Mouse (Mus musculus): ENCODE measurements at regions not wholly inside any gene's neighbourhood (a gene's known extent, or its start where the extent isn't known, plus 50 kb on each side); places are given as distances from the start of the nearest gene placed in this dataset.

DNA sequence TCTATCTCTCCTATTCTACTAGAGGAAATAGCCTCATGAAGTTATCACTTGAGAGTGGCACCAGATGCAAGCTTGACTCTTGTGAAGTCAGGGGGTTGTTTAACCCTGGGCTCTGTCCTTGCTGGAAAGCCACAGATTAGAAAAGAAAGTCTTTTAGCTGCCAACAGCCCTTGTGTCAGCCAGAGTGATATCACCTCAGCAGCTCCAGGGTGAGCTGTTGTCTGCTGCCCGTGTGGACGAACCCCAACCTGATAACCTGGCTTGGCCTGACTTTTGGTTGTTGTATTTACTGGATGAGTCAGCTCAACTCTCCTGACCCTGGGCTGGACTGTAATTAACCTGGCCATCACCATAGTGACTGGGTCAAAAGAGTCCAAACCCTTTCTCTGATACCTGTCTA lies 88.6 kb upstream of the Serbp1 start:
- H3K9ac ChIP-seq, result no peak overlapping the region
- WGBS (ENCODE audit: insufficient replicate concordance), result 7% methylated on average over 2 of the region's 2 CpGs

DNA sequence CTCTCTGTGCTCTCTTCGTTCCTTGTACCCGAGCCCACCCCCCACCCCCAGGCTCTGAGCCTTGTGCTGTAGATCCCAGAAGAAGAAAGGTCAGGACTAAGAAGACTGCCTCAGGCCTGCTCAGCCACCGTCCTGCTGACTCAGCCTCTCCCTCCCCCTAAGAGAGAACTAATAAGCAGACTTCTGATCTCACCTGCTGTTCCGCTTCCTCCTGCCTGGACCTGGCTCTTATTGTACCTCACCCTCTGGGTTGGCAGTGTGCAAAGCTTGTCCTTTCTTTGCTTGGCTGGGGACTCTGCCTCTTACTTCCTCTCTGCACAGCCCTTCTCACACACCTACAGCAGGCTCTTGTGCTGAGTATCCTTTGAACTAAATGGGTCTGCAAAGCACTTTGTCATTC lies 91.3 kb upstream of the Serbp1 start:
- H3K27ac ChIP-seq, result peak overlapping the region; percentile 48; the same call in 1 of the 2 replicates
- WGBS (ENCODE audit: insufficient replicate concordance), result 32% methylated on average over 4 of the region's 4 CpGs
- no peak overlapping the region for H3K9ac ChIP-seq

More for the DNA sequence above, 88.6 kb upstream of the Serbp1 start:
- H3K4me1 ChIP-seq, result peaks cover 55% of the 10 kb centered on the region
- ATAC-seq, result peak; percentile 75
- H3K27ac ChIP-seq, result 0 out of 2 replicates have a peak overlapping the region, but pooled peaks have one; percentile 2
- H3K4me3 ChIP-seq, result no peak overlapping the region
- no peaks in the 10 kb centered on the region for H3K36me3 ChIP-seq
- H3K27me3 ChIP-seq (replicated peaks), result no peaks in the 10 kb centered on the region
- H3K4me2 ChIP-seq, result no peak overlapping the region
- H3K9me3 ChIP-seq (replicated peaks), result no peaks in the 10 kb centered on the region

DNA sequence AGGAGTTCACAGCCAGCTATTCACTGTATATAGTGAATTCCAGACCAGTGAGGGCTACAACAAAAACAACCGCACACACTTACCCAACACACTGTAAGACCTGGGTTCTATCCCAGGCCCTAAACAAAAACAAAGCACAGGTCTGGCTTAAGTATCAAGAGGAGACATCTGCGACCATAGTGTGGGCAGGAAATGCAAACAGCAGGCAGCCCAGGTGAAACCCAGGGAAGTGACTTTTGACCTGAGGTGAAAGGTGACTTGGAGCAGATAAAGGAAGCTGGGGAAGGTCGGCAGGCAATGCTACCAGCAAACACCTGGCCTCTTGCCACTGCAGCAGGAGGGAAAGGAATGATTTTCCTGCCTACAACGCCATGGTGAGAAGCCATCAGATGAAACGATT lies 92.0 kb upstream of the Serbp1 start:
- WGBS (ENCODE audit: insufficient replicate concordance), result 44% methylated on average over 5 of the region's 5 CpGs

More for the DNA sequence above, 91.3 kb upstream of the Serbp1 start:
- Histone ChIP-seq H3K4me1 (peaks cover 61% of the 10 kb centered on the region), H3K9me3 (replicated peaks) (no peaks in the 10 kb centered on the region), H3K4me3 (no peak overlapping the region), H3K4me2 (no peak overlapping the region), H3K27me3 (replicated peaks) (no peaks in the 10 kb centered on the region), H3K36me3 (no peaks in the 10 kb centered on the region)
- no peak for ATAC-seq

GRCm38 (mm10) chr6:67144946-67145716 lies 92.8 kb upstream of the Serbp1 start:
- H3K36me3 ChIP-seq, result no peaks in the 10 kb centered on the region
- H3K4me2 ChIP-seq, result no peak overlapping the region
- no peak overlapping the region for H3K27ac ChIP-seq
- no peak overlapping the region for H3K4me3 ChIP-seq
- no peak overlapping the region for H3K9ac ChIP-seq
- H3K9me3 ChIP-seq (replicated peaks), result no peaks in the 10 kb centered on the region
- no peaks in the 10 kb centered on the region for H3K27me3 ChIP-seq (replicated peaks)
- peaks cover 67% of the 10 kb centered on the region for H3K4me1 ChIP-seq
- WGBS (ENCODE audit: insufficient replicate concordance), result 58% methylated on average over 13 of the region's 13 CpGs
- ATAC-seq, result no peak

More for the DNA sequence above, 92.0 kb upstream of the Serbp1 start:
- Histone ChIP-seq H3K27ac (peak overlapping the region; percentile 36; the same call in 1 of the 2 replicates), H3K4me2 (no peak overlapping the region), H3K27me3 (replicated peaks) (no peaks in the 10 kb centered on the region), H3K4me3 (no peak overlapping the region), H3K9me3 (replicated peaks) (no peaks in the 10 kb centered on the region), H3K36me3 (no peaks in the 10 kb centered on the region), H3K9ac (no peak overlapping the region), H3K4me1 (peaks cover 62% of the 10 kb centered on the region)
- no peak for ATAC-seq

DNA sequence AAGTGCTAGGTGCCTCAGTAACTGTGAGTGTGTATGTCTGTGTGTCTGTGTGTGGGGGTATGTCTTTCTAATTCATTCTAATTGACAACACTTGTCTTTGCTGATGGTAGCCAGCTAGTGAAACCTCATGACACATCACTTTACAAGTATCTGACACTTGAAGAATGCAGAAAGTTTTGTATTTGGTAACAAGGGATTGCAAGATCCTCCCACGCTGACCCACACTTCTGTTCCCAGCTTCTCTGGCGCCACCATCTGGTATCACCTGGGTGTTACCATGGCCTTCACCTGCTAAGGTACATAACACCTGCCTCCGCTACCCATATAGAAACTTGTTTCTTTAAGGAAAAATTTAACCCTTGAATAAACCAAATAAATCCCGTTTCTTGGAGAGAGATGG lies 95.8 kb upstream of the Serbp1 start:
- peaks cover 6% of the 10 kb centered on the region; the same call in 1 of the 2 replicates for H3K27me3 ChIP-seq (replicated peaks)
- H3K9ac ChIP-seq, result no peak overlapping the region
- no peak overlapping the region for H3K4me2 ChIP-seq
- no peaks in the 10 kb centered on the region for H3K36me3 ChIP-seq
- no peak overlapping the region for H3K27ac ChIP-seq
- H3K9me3 ChIP-seq (replicated peaks), result no peaks in the 10 kb centered on the region
- peak; percentile 54; the same call in 1 of the 2 replicates for ATAC-seq
- H3K4me3 ChIP-seq, result no peak overlapping the region
- peaks cover 53% of the 10 kb centered on the region for H3K4me1 ChIP-seq
- 34% methylated on average over 4 of the region's 4 CpGs for WGBS (ENCODE audit: insufficient replicate concordance)

DNA sequence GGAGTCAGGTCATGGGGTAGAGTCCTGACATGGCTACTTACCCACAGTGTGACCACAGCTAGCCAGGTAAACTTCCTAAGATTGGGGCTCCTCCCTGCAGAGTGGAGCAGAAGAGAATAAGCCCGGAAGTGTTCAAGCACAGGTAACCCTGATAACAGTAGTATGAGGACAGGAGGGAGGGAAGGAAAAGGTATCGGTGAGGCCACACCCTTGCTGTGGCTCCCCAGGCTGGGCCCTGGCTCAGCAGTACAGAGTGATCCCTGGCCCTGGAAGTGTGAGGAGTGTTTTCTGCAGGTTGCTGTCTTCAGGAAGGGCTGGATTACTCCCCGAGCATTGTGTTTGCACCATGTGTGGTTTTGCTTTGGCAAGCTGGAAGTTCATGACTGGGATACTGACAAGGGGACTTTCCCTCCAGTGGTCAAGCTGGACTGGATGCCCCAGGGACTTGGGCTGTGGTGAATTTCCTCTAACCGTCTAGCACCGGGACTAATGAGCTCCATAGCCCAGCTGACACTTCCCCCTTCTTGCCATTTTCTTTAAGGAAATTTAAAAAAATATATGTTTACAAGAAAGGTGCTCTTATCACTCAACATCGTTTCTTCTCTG lies 97.2 kb upstream of the Serbp1 start:
- no peak overlapping the region for H3K4me2 ChIP-seq

DNA sequence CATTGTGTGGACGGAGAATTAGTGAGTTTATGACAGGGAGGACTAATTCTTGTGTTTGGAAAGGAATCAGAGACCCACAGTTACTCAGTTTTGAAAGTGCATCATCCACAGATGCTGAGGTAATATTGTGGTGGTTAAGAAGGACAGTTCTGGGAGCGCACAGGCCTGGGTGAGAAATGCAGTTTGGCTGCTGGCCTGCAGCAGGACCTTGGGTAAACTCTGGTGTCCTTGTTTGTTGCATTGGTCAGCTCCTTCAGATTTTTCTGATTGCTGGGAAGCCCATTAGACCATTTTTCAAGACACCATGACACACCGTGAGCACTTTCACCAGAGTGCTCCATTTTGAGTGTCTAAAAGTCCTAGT lies 99.0 kb upstream of the Serbp1 start:
- Histone ChIP-seq H3K9ac (no peak overlapping the region), H3K27ac (no peak overlapping the region), H3K9me3 (replicated peaks) (no peaks in the 10 kb centered on the region), H3K36me3 (no peaks in the 10 kb centered on the region), H3K4me2 (no peak overlapping the region), H3K4me1 (peaks cover 25% of the 10 kb centered on the region), H3K4me3 (no peak overlapping the region), H3K27me3 (replicated peaks) (peaks cover 6% of the 10 kb centered on the region; the same call in 1 of the 2 replicates)
- no peak for ATAC-seq
- 82% methylated on average over 3 of the region's 3 CpGs for whole genome bisulfite sequencing (ENCODE audit: insufficient replicate concordance)

More for the DNA sequence above, 97.2 kb upstream of the Serbp1 start:
- no peak overlapping the region for H3K4me3 ChIP-seq
- no peak for ATAC-seq
- peaks cover 6% of the 10 kb centered on the region; the same call in 1 of the 2 replicates for H3K27me3 ChIP-seq (replicated peaks)
- H3K36me3 ChIP-seq, result no peaks in the 10 kb centered on the region
- H3K4me1 ChIP-seq, result peaks cover 41% of the 10 kb centered on the region
- H3K9ac ChIP-seq, result no peak overlapping the region
- 45% methylated on average over 6 of the region's 6 CpGs for WGBS (ENCODE audit: insufficient replicate concordance)
- H3K27ac ChIP-seq, result no peak overlapping the region
- H3K9me3 ChIP-seq (replicated peaks), result no peaks in the 10 kb centered on the region

DNA sequence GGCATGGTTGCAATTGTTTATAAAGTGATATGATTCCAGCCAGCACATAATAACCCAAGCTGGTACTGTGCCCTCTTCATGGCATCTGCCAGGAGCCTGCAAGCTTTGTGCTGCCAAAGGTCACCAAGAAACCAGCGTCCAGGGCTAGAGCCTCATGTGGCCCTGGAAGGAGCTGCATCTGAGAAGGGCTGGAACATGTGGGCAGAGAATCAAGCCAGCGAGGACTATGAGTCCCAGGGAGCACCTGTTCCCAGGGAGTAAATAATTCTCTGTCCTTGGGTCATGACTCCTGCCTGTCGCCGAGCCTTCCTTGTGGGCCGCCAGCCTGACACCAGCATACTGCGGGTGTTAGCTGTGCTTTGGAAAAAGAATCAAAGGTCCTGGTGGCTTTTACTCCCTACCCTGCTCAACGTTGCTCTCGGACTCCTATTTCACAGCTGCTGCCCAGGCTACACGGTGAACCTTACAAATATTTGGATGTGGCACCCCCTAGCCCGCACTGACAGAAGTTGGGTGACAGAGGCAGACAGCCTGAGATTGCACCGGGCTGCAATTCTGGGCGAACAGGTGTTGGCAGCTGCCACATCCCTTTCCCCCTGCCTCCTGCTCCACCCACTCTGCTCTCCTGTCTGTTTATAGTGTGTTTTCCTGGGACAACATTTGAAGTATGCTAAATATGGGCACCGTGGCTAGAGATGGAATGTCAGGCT lies 99.5 kb upstream of the Serbp1 start:
- Histone ChIP-seq H3K4me3 (no peak overlapping the region), H3K4me2 (no peak overlapping the region), H3K27me3 (replicated peaks) (peaks cover 6% of the 10 kb centered on the region; the same call in 1 of the 2 replicates), H3K9ac (no peak overlapping the region), H3K9me3 (replicated peaks) (no peaks in the 10 kb centered on the region), H3K4me1 (peaks cover 22% of the 10 kb centered on the region), H3K36me3 (no peaks in the 10 kb centered on the region), H3K27ac (no peak overlapping the region)
- 61% methylated on average over 13 of the region's 13 CpGs for WGBS (ENCODE audit: insufficient replicate concordance)
- no peak for ATAC-seq

DNA sequence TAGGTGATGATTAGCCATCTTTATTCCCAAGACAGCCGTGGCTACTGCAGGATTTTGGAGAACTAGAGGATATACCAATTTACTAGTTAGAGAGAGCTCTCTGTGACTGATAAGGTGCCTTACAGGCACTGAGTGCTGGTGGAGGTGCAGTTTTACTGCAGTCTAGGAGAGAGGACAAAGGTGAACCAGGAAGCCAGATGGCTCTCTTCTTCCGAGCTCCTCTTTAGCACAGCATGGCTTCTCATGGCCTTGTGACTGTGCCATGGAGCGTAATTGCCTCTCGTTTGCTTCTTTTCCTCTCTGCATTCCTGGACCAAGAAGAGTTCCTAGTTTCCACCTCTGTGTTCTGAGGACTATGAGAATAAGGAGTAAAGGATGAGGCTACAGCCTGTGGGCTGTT lies 100.2 kb upstream of the Gadd45a start:
- ATAC-seq, result no peak
- WGBS (ENCODE audit: insufficient replicate concordance), result 68% methylated on average over 4 of the region's 4 CpGs
- H3K27me3 ChIP-seq (replicated peaks), result peaks cover 6% of the 10 kb centered on the region; the same call in 1 of the 2 replicates

DNA sequence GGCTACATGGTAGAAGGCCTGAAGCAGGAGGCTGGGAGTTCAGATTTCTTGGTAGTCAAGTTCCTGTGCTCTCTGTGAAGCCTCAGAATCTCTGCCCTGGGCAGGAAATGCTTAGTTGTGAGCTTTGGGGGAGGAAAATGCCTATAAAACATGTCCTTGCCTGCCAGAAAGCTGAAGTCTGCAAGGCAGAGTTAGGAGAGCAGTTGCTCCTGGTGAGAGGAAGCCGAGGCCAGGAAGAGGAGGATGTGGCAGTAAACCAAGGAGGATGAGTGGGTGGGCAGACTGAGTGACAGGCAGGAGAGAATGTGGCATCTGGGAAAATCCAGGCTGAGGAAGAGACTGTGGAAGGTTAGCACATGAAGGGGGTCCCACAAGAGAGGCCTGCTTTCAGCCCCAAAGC lies 97.7 kb upstream of the Gadd45a start:
- no peak overlapping the region for H3K4me3 ChIP-seq
- peaks cover 12% of the 10 kb centered on the region; the same call in 1 of the 2 replicates for H3K27me3 ChIP-seq (replicated peaks)
- H3K4me1 ChIP-seq, result 0 out of 2 replicates have a peak, but pooled peaks cover 5% of the 10 kb centered on the region
- no peaks in the 10 kb centered on the region for H3K36me3 ChIP-seq
- WGBS (ENCODE audit: insufficient replicate concordance), result 18% methylated on average over 1 of the region's 1 CpGs
- no peak overlapping the region for H3K4me2 ChIP-seq
- H3K9me3 ChIP-seq (replicated peaks), result 0 out of 2 replicates have a peak, but pooled peaks cover 3% of the 10 kb centered on the region
- H3K9ac ChIP-seq, result no peak overlapping the region
- H3K27ac ChIP-seq, result no peak overlapping the region; the same call in 1 of the 2 replicates
- no peak for ATAC-seq

More for the DNA sequence above, 100.2 kb upstream of the Gadd45a start:
- Histone ChIP-seq H3K9ac (no peak overlapping the region), H3K4me2 (no peak overlapping the region), H3K4me1 (peaks cover 19% of the 10 kb centered on the region), H3K4me3 (no peak overlapping the region), H3K36me3 (no peaks in the 10 kb centered on the region), H3K9me3 (replicated peaks) (no peaks in the 10 kb centered on the region), H3K27ac (no peak overlapping the region)

DNA sequence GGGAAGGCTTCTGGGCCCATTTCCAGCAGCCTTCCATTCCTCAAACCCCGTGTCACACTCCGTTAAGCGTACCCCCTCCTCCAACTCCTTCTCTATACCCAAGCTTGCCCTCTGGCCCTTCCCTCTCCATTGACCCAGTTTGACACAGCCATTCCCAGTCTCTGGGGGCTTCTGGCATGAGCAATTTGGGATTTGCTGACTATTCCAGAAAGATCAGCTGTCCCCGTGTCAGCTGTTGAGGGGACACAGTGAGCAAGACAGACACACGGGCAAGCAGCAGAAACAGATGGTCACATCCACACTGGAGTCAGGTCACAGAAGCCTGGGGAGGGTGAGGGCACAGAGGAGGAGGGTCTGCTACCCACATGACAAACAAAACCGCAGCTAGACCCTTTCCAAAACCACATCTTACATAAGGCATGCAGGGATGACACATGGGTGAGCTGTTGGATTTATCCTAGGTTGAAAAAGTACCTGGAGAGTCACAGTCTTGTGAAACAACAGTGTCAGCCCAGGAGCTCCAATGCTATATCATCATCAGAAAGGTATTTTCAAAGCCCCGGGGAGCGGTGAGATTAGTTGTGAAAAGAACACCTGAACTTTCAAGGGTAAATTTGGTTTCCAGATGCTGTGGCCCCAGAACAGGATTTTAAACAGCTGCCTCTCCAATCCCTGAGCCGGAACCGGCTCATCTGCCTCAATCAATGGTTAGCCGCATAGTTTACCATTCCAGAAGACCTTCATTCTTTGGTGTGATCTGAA lies 93.5 kb upstream of the Gadd45a start:
- Histone ChIP-seq H3K4me3 (no peak overlapping the region), H3K36me3 (no peaks in the 10 kb centered on the region), H3K9me3 (replicated peaks) (0 out of 2 replicates have a peak, but pooled peaks cover 3% of the 10 kb centered on the region), H3K9ac (no peak overlapping the region), H3K27ac (no peak overlapping the region), H3K4me2 (no peak overlapping the region), H3K4me1 (no peaks in the 10 kb centered on the region), H3K27me3 (replicated peaks) (peaks cover 17% of the 10 kb centered on the region; the same call in 1 of the 2 replicates)
- 77% methylated on average over 11 of the region's 11 CpGs for WGBS (ENCODE audit: insufficient replicate concordance)
- no peak for ATAC-seq
